Mouse (Mus musculus): ENCODE results near the gene Klhl6.
A peak's percentile ranks its signal among the peaks of the same experiment; 100 is the strongest.

Gene Klhl6

DNA sequence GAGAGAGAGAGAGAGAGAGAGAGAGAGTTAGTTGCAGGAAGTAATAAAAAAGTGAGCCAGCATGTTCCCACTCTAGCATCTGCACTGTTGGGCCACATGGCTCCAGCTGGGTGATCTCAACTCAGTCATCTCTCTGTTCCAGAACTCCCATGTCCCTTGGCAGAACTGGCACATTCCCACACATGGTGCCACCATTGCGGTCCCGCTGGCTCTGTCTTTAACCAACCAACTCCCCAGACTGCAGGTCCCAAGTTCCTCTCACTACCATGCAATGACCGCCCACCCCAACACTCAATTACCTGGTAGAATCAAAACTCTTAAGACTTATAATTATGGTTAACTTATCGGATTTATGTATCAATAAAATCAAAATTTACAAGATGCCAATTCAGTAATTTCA is 14.2 kb downstream of the Klhl6 start:
- DNase-seq (ENCODE audit: low spot score): no peak

DNA sequence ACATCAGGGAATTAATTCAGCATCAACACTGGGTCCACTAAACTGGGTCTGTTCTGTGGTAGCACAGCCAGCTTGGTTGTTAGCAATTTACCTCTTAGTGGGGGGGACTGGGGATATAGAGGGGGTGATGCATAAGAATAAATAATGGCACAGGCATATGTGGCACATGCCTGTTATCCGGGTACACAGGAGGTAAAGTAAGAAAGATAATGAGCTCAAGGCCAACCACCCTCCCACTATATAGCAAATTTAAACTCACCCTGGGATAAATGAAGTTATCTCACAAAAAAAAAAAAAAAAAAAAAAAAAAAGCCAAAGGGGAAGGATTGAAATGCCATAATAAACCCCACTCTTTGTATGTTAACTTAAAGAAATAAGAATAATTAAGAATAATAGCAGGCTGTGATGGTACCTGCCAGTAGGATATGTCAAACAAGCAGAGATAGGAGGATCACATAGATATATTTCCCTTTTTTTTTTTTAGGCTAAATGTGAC is 14.9 kb downstream of the Klhl6 start:
- no peak for DNase-seq (ENCODE audit: low spot score)

DNA sequence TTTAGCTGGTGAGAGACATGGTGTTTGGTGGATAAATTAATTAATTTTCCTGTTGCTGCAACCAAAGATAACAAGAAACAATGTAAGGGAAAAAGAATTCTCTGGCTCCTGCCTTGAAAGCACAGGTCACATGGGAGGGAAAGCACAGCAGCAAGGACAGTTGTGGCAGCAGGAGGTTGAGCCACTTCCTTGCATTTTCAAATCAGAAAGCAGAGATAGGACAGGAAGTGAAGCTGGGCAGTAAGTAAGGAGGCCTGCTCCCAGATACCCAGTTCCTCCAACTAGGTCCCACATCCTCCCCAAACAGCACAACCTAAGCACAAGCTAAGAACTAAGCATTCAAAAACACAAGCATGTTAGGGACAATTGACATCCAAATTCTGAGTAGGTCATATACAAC is 15.9 kb downstream of the Klhl6 start:
- DNase-seq (ENCODE audit: low spot score): no peak

DNA sequence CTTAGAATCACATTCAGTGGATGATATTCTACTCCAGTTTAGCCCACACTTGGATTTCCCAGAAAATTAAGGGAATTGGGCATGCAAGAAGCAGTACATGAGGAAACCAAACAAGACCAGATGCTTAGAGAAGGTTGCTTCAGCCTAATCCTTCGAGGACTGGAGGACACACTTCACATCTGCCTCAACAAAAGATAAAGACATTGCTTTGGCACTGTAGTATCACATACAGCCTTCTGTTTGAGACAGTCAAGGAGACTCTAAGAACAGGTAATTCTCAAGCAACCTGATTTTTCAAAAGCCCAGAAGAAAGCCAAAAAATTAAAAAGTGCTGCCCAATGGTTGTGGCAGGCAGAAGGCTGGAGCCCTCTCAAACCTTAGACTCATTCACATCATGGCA is 16.4 kb downstream of the Klhl6 start:
- no peak for DNase-seq (ENCODE audit: low spot score)

DNA sequence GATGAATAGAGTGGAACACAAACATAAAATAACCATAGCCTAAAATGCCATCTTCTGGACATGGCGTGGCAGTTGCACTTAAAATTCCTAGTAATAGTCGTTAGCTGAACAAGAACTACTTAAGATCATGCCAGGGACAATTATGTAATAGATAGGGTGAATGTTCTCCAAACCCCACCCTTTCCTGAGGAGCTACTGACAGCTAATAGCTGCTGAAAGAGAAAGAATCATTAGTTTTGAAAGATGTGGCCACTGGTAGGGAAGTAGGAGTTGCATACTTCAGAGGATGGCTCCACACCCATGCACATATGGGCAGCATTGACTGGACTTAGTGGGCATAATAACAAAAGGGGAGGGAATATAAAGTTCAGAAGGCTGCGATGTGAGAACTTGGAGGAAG is 19.9 kb downstream of the Klhl6 start:
- DNase-seq (ENCODE audit: low spot score): no peak

DNA sequence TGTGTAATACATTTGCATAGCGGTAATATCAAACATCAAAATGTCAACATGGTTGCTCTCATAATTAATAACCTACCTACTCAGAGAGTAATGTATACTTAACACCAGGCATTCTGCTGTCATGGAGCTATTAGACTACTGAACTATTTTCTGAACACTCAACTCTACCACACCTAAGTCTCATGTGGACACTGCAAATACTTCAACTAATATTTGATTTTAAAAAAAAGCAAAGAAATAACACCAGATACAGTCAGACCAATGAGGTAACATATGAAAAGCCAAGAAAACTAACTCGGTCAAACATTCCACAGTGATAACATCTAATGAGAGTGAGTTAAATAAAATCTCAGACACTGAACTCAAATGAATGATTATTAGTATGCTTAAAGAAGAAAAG is 21.8 kb downstream of the Klhl6 start:
- no peak for DNase-seq (ENCODE audit: low spot score)

DNA sequence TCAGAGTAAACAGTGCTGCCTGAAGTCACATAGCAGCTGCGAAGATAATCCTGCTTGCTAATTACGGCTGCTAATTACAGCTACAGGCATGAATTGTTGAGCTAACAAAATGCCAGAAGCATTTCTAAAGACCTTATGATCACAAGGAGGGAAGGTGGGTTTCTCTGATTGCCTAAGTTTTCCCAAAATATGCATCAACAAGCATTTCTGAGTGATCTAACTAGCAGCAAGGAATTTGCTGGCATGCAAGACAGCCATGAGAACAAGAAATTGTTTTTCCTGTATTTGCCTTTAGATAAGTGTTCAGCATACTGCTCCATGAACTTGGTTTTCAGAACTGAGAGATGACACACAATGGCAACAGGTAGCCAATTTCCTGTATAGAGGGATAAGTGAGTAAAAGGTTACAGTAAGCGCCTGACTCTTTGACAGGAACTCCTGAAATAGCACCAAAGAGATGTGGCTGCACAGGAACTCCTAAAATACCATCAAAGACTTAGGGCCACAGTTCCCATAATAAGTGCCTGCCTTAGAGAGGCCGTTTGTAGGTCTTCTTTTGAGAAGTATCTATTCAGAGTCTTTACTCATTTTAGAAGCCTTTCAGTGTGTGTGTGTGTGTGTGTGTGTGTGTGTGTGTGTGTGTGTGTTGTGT is 22.3 kb downstream of the Klhl6 start:
- DNase-seq (ENCODE audit: low spot score): no peak

DNA sequence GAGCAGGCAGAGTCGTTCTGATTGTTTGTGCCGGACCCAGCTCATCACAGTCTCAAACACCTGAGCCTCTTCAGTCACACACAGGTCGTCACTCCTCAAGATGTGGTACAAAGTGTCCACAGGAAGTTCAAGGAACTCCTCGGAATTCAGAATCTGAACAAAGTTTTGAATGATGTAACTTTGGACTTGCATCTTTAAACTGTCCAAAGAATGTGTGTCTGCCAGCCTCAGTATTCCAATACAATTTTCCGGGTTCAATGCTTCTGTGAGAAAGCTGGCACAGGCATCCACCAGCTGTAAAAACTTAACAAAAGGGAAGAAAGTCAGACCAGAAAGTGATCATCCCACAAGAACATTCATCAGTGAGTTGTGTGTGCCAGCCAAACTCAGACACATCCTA is 25.8 kb downstream of the Klhl6 start:
- no peak for DNase-seq (ENCODE audit: low spot score)

DNA sequence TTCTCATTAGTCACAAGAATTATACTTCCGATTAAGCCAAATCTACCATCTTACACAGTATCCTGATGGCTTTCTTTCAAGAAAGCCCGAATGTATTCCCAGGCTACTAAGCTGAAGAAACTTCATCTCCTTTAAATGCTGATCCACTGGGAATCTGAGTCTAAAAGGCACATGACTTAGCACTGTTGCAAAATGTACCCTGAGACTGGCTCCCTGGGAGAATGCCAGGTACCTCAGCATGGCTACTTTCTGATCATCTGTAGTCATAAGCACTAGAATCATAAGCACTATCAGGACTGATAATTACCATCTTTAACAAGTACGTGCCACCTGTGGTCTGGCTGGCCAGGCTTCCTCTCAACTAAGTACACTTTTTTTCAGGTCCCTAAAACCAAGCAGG is 35.5 kb downstream of the Klhl6 start:
- no peak for DNase-seq (ENCODE audit: low spot score)

DNA sequence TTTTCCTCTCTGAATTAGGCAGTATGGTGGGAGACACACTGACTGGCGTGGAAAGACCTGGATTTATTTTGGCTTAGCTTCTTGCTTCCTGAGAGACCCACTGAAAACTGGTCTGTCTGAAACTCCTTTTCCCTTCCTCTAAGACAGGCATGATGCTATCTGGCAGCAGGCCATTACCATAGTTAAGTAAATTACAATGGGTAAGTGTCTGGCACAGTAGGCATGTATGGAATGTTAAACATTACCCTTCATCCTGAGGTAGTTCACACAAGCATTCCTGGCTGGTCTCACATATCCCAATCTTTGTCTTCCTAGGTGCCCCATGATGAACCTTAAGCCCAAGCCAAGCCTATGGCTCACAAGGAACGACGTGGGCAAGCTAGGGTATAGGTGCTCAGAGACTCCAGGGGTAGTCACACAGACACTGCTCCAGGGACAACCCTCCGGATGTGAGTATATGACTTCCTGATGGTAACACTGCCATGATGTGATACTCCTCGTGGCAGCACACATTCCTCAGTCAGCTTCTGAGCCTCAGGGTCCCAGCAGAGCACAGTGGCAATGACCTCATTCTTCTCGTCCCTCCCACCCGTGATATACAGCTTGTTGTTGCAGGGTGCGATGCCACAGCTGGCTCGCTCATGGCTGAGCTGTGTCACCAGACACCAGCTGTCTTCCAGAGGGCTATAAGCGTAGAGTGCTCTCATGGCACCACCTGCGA is 36.1 kb downstream of the Klhl6 start:
- peak; percentile 10 for DNase-seq (ENCODE audit: low spot score)

DNA sequence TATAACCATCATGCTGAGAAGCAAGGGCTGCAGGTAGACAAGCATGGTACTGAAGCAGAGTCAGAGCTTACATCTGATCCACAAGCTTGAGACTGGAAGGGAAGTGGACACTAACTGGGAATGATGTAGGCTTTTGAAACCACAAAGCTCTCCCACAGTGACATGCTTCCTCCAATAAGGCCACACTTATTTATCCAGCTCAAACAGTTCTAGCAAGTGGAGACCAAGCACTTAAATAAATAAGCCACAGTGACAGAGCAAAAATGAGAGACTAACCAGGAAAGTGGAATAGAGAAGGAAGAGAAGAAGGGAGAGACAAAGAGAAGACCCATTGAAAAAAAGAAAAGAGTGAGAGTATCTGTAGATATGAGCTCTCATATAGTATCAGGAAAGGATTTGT is 62.0 kb downstream of the Klhl6 start:
- DNase-seq (ENCODE audit: low spot score): no peak

DNA sequence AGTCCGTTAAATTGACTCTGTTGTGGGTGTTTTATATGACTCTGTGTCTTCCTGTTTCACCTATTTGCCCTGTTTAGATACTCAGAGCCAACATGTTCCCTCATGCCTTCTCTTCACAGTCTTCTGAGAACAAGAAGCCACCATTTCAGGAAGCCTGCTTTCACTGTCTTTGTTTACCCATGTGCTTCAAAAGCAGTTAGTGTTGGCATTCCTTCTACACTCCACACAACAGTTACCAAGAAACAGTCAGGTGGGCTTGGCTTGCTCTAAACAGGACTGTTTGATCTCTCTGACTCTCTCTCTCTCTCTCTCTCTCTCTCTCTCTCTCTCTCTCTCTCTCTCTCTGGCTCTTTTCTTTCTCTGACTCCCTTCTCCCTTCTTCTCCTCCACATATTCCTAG is 64.6 kb downstream of the Klhl6 start:
- DNase-seq (ENCODE audit: low spot score): no peak

DNA sequence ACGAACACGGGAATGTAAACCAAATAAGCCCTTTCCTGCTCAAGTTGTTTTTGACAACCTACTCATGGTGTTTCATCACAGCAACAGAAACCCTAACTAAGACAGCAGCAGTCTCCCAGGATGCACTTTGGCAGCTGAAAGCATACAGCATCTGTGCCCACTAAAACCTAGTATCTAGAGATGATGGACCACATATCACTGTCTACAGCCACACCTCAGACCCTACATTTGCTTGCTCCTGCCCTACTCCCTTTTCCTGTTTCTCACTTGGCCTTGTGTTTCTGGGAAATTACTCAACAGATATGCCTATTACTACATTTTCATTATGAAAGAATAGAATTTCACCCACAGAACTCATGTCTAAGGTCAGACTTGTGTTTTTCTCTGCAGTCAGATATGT is 70.3 kb downstream of the Klhl6 start:
- no peak for DNase-seq (ENCODE audit: low spot score)

DNA sequence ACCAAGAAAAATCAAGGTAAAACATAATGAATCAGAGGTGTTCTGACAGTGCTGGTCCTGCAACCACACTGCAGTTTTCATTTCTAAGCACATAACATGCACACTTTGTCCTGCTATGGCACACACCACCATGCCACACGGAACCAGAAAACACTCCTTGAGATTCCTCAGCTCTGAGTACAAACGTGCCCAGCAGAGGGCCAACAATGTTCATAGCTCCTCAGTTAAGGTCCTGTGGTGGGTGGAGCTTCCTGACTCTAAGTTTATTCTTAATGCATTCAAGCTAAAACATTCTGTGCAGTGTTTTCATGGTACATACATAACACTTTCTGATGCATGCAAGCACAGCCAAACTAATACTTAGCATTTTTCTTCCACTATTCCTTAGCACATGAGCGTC is 74.5 kb downstream of the Klhl6 start:
- no peak for DNase-seq (ENCODE audit: low spot score)

DNA sequence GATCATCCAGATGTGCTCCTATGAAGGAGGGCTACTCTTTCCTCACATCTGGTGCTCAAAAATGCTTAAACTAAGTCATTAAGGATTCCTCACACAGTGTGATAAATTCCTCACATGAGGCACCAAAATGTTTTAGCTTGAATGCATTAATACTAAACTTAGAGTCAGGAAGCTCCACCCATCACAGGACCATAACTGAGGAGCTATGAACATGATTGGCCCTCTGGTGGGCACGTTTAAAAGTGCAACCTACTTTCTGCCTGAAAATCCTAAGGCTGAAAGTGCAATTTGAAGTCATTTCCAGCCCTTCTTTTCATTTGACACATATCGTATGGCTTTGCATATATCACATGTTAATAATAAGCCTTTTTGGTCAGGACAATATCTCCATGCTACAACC is 75.7 kb downstream of the Klhl6 start:
- peak; percentile 72 for DNase-seq (ENCODE audit: low spot score)

DNA sequence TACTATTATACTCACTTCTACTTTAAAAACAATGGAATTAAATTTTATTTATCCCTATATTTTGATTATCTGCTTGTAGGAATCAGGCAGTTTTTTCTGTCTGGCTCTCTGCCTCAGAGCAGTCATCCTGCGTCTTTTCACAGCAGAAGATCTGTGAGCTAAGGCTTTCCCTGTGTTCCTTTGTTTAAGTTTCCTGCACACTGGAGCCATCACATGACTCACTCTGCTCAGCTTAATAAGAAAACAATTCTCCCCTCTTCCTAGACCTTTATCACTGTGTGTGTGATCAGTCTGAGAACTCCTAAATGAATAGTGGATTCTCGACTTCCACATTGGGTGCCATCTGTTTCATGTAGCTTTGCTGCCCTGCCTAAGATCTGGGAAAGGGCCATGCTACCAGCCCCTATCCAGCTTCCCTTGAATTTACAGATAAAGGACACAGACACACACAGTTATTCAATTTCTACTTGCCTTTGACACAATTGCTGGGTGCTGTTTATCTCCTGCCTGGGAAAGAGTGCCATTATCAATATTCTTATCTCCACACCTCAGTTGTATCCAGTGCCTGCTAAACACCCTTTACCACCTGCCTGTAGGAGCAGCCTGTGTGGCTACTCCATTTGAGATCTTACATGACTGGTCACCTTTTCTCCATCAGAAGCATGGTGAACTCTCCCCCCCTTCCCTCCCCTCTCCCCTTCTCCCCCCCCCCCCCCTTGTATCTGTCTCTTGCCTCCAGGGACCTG is 77.9 kb downstream of the Klhl6 start:
- no peak for DNase-seq (ENCODE audit: low spot score)

DNA sequence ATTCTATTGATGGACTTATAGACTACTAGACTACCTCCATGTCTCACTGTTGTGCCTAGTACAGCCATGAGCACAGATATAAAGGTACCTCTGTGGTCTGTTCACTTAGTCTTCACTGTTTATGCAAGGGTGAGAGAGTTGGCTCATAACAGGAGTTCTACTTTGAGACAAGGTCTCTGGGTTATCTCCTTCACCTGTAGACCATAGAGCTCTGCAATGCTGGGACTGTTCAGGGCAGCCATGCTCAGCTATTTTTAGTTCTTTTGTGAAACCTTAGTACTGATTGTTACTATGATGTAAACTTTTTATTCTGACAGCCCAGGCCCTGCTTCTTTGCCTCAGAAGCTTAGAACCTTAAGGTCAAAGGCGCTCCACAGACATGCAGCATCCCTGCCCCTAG is 79.0 kb downstream of the Klhl6 start:
- DNase-seq (ENCODE audit: low spot score): no peak
